Mouse (Mus musculus) retina, postnatal 7 days (tissue): Measurements from ENCODE around the gene Rft1.
"Not testable (repeated sequence)": the region's sequence is repeated elsewhere in the genome, so short reads cannot be mapped to it uniquely, and the experiment has no call there.

Experiments used
- DNase-seq: peaks from one replicate; pipeline ENCODE4 v3.0.0-alpha.2; 2012; ENCODE audit warnings: low read depth, low spot score

Rft1 gene

GRCm38 (mm10) chr14:30671095-30671985 lies 17.2 kb downstream of the Rft1 start:
- no peak for DNase-seq

DNA sequence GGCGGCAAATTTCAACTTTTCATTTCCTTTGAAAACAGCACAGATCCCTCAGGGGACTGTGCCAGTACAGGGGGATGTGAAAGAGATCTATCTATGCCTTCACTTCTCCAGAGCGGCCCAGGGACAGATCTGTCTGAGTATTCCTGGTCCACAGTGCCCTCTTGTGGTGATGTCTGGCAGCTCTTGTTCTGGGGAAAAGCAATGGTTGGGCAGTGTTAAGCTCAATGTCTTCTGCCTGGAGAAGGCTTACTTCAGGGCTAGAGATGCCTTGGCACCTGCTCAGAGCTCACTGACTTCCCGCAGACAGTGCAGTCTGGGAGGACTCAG lies 17.8 kb downstream of the Rft1 start:
- peak; percentile 81 for DNase-seq

GRCm38 (mm10) chr14:30674947-30675346 lies 20.8 kb downstream of the Rft1 start:
- DNase-seq: no peak

DNA sequence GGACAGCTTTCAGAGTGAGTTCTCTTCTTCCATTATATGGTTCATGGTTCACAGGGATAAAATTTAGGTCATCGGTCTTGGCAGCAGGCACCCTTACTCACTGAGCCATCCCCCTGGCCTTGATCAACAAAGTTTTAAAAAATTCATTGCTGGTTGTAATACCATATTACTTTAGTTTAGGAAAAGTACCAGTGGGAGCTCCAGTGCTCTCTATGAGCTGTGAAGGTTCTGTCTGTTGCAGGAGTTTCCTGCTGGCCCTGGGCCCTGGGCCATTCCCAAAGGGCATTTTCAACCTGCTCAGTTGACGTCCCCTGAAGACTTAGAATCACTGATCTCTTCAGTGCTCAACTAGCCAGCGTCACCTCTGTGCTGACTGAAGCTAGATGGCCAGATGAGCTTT lies 28.0 kb downstream of the Rft1 start:
- no peak for DNase-seq

DNA sequence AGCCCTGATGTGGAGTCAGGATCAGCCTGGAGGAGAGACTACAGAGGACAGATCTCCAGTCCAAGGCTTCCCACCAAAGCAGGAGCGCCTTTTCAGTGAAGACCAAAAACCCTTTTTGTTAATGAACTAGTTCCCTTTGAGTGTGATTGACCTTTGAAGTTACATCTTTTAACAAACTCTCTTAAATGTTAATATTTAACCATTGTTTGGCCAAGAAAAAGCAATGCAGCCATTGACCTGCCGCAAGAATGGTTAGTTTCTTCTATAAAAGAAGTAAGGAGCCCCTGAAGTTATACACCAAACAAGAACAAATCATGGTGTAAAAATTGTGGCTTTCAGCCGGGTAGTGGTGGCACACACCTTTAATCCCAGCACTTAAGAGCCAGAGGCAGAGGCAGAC lies 36.5 kb downstream of the Rft1 start:
- no peak for DNase-seq

- DNase-seq: no peak
Measured at GRCm38 (mm10) chr14:30692439-30692838, 38.3 kb downstream of the Rft1 start.

- no peak for DNase-seq
Measured at GRCm38 (mm10) chr14:30694786-30695185, 40.6 kb downstream of the Rft1 start.

- DNase-seq: no peak
Measured at GRCm38 (mm10) chr14:30695609-30696008, 41.4 kb downstream of the Rft1 start.

DNA sequence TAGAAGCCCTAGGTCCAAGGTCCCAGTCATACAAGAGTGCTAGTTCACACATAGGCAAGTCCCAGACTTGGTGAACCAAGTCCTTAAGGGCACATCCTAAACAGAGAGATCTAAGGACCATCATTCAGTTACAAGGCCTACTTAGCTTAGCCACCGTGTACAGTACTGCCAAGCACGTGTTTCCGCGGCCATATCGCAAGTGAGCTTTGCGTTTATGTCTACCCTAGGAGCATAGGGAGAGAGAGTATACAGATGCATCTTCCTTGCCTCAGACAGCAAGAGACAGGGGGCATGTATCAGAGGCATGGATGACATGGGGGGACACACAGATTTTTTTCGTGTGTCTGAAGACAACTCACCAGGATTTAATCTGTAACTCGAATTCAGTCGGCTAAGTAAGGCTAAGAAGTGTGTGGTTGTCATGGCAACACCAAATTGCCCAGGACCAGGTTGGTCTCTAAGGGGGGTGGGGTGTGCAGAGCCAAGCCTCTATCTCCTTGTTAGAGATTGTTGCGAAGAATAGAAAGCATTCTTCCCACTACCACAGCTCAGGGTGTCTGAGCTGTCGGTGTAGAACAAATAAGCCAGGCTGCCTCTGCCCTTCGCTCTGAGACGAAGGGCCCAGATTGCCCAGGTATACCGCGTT lies 43.4 kb downstream of the Rft1 start:
- DNase-seq: no peak

GRCm38 (mm10) chr14:30699656-30700055 lies 45.5 kb downstream of the Rft1 start:
- peak; percentile 24 for DNase-seq

GRCm38 (mm10) chr14:30702512-30702911 lies 48.4 kb downstream of the Rft1 start:
- no peak for DNase-seq

- no peak for DNase-seq
Measured at GRCm38 (mm10) chr14:30703079-30703478, 48.9 kb downstream of the Rft1 start.

DNA sequence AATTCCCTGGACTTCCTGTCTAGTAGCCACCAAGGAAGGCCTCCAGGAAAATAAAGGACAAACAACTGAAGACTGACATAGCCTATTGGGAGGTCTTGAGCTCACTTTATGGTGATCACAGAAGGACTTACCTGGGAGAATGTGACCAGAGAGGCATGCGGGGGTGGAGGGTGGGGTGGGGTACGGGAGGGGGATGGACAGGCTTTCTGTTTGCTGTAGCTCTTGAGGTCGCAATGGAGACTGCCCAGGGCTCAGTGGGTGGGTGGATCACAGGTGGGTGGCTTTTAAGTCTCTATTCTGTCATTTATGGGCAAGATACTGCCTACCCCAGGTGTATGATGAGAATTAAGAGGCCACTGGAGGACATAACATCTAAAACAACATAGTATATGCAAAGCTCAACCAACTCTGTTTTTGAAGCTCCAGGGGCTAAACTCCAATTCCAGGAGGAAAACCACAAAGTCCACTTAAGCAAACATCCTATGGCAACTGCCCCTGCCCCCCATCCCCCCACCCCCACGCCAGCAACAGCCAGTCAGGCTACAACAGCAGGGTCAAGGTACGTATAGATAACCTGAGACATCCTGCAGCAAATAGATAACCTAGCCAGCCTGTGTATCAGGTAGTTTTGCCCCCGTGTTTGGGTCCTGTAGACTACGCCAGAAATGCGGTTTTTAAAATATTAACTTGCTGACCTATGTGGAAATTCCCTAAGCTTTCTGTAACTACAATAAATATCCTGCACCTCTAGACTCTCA lies 50.1 kb downstream of the Rft1 start:
- no peak for DNase-seq

DNA sequence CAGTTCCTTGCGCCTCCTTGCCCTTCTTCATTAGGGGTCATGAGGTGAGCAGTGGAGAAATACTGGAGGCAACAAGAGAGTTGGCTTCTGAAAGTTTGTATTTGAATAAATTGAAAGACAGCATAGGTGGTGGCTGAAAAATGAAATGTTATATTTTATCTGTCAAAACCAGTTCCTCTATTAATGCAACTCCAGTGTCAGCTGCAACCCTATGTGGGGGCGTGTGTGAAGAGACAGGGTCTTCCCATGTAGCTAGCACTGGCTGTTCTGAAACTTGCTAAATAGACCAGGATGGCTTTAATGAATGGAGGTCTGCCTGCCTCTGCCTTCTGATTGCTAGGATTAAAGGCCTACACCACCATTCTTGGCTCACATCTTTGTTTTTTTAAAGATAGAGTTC lies 57.7 kb downstream of the Rft1 start:
- no peak for DNase-seq

DNA sequence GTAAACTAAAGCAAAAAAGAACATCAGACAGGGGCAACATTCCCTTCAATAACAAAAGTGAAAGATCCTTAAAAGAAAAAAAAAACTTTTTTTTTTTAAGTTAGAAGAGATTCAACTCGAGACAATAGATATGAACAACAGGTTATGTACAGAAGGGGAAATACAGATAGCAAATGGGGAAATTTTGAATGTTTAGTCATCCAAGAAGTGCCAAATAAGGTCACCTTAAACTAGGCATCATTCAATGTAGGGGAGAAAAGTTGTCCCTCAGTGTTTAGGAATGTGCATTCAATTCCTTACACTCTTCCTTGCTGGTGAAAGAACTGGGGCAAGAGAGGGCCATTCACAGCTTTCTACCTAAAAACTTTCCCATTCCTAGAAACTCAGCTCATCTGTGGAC lies 59.6 kb downstream of the Rft1 start:
- no peak for DNase-seq

DNA sequence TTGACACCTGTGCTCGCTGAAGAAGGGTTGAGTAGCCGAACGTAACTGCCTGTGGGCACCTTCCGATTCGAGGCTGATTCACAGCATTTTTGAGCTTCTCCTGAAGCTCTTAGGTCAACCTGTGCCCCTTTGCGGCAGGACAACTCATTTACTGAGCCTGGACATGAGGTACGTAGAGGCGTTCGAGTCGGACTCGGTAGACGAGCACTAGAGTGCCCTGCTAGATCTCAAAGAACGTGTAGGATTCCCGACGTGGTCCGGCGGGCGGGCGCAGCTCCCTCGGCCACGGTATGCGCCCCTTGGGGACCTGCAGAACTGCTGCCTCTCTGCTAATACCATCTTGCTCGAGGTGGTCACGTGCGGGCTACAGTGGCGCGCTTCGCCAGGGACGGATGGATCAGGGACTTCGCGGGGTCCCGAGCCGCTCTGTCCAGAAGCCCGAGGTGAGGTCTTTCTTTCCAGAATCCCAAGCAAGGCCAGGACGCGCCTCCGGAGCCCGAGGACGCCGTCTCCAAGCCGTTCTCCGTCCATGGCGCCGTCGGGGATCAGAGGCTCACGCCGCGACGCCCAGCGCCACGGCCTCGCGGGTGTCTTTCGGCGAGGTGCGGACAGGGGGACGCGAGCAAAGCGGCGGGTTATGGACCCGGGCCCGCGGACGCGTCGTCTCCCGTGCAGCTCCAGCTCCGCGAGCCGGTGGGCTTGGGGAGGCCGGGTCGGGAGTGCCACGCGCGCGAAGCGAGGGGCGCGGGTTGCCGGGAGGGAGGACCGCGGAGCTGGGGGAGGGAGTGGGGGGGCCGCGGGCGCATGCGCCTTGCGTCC lies 60.8 kb downstream of the Rft1 start, which contains the start of gene Sfmbt1:
Sfmbt1 (plus strand) TSS at position 51 of the 819 bp plus-strand sequence.
- no peak for DNase-seq

- peak; percentile 83 for DNase-seq
Measured at GRCm38 (mm10) chr14:30715618-30716050, 61.5 kb downstream of the Rft1 start.

DNA sequence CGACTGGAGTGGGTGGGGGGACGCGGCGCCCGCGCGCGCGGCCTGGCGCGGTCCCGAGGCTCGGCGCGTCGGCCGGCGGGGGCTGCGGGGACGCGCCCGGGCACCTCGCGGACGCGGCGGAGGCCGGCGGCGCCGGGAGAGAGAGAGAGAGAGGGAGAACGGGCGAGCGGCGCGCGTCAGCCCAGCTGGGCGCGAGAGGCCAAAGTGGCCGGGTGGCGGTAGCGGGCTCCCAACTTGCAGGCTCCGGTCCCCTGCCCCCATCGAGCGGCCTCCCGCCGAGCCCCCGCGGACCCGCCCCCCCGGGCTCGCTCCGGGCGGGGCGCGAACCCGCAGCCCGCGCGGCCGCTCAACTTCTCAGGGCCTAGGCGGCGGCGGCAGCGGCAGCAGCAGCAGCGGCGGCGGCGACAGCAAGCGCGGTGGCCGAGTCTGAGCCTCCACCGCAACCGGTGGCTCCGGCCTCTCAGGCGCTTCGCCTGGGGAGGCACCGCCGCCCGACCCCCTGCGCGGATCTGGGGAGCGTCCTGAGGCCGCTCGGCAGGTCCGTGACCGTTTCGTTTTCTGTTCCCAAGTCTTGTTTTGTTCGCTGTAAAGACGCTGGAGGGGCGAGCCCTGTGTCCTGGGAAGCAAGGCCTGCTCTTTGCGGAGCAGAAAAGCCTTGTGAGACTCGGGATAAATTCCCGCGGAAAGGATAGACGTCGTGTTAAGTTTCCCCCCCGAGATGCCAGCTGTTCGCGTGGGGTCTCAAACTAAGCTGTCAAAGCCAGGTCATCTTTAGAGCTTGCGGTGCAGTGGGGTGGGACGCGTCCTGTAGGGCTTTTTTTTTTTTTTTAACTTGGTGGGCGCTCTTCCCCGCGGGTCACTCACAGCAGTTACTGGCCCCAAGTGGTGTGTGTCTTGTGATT lies 62.1 kb downstream of the Rft1 start:
- DNase-seq: peak; percentile 39

DNA sequence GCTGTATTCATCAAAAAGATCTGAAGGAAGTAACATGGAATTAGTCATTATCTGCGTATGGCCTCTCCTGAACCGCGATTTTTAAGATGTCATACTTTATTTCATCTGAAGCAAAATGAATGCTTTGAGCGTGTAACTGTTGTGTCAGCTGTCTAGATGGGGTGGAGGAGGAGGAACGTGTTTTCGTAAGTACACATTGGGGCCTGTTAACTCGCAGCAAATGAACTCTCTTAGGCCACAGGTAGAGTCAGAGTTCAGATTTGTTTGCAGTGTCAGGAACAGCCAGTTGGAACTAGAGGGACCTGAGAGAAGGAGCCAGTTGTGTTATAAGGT lies 62.8 kb downstream of the Rft1 start:
- DNase-seq: no peak

- not testable (repeated sequence) for DNase-seq
Measured at GRCm38 (mm10) chr14:30718696-30719095, 64.5 kb downstream of the Rft1 start.

GRCm38 (mm10) chr14:30719514-30719913 lies 65.4 kb downstream of the Rft1 start:
- DNase-seq: no peak
